Mouse (Mus musculus): ENCODE measurements at regions not wholly inside any gene's neighbourhood (a gene's known extent, or its start where the extent isn't known, plus 50 kb on each side); places are given as distances from the start of the nearest gene placed in this dataset.

- TF ChIP-seq CTCF (IDR thresholded peaks at IDR 0.05; ENCODE audit: low read depth, low read length): no peak
- TF ChIP-seq POLR2A (IDR thresholded peaks at IDR 0.05; ENCODE audit: extremely low read depth, insufficient read depth, low read length): no peak
These were observed 149.4 kb downstream of the Dyrk2 start for GRCm38 (mm10) chr10:118720630-118721029.

Measured in liver, adult 2 months (tissue).